Mouse (Mus musculus): ENCODE data around the gene Sorl1. TPM values are rescaled to one million over a fixed set of nuclear protein-coding genes. Genes with fewer than 3 reads are reported as not detected.
A peak's percentile ranks its signal among the peaks of the same experiment; 100 is the strongest.

Gene Sorl1
- total RNA-seq, 2 experiments from 2014 or later, result 137 to 158 TPM

- no peak for DNase-seq (ENCODE audit: low spot score in 2 of 2)
- intact Hi-C loops (cut with DNase I), result no loop called here
Measured at GRCm38 (mm10) chr9:41949476-41949875, 174.6 kb downstream of the Sorl1 start.

GRCm38 (mm10) chr9:41944964-41945363 is 179.1 kb downstream of the Sorl1 start:
- intact Hi-C loops (cut with DNase I), result no loop called here
- DNase-seq (ENCODE audit: low spot score in 2 of 2), result no peak

GRCm38 (mm10) chr9:41942970-41943635 is 181.0 kb downstream of the Sorl1 start:
- no peak for DNase-seq (ENCODE audit: low spot score in 2 of 2)
- intact Hi-C loops (cut with DNase I), result no loop called here

GRCm38 (mm10) chr9:41940311-41940853 is 183.7 kb downstream of the Sorl1 start:
- no peak for DNase-seq (ENCODE audit: low spot score in 2 of 2)
- intact Hi-C loops (cut with DNase I), result no loop called here

GRCm38 (mm10) chr9:41938449-41938848 is 185.6 kb downstream of the Sorl1 start:
- intact Hi-C loops (cut with DNase I), result no loop called here
- no peak for DNase-seq (ENCODE audit: low spot score in 2 of 2)

GRCm38 (mm10) chr9:41937967-41938348 is 186.1 kb downstream of the Sorl1 start:
- intact Hi-C loops (cut with DNase I), result no loop called here
- DNase-seq (ENCODE audit: low spot score in 2 of 2), result no peak

GRCm38 (mm10) chr9:41937341-41937966 is 186.6 kb downstream of the Sorl1 start:
- intact Hi-C loops (cut with DNase I), result no loop called here
- DNase-seq (ENCODE audit: low spot score in 2 of 2), result no peak

GRCm38 (mm10) chr9:41936598-41936997 is 187.5 kb downstream of the Sorl1 start:
- peak in 1 of 2 experiments; percentile 83 for DNase-seq (ENCODE audit: low spot score in 2 of 2)
- intact Hi-C loops (cut with DNase I), result no loop called here

GRCm38 (mm10) chr9:41935979-41936378 is 188.1 kb downstream of the Sorl1 start:
- intact Hi-C loops (cut with DNase I), result no loop called here
- no peak for DNase-seq (ENCODE audit: low spot score in 2 of 2)

GRCm38 (mm10) chr9:41935373-41935971 is 188.6 kb downstream of the Sorl1 start:
- DNase-seq (ENCODE audit: low spot score in 2 of 2), result peak; percentile 57 to 72
- intact Hi-C loops (cut with DNase I), result no loop called here

- DNase-seq (ENCODE audit: low spot score in 2 of 2), result no peak
- intact Hi-C loops (cut with DNase I), result no loop called here
Measured at GRCm38 (mm10) chr9:41934848-41935372, 189.2 kb downstream of the Sorl1 start.

- intact Hi-C loops (cut with DNase I), result no loop called here
Measured at GRCm38 (mm10) chr9:41929986-41930385, 194.1 kb downstream of the Sorl1 start.

GRCm38 (mm10) chr9:41925721-41926120 is 198.4 kb downstream of the Sorl1 start:
- intact Hi-C loops (cut with DNase I), result no loop called here
- DNase-seq (ENCODE audit: low spot score in 2 of 2), result no peak

More at GRCm38 (mm10) chr9:41929986-41930385, 194.1 kb downstream of the Sorl1 start:
- DNase-seq (ENCODE audit: low spot score in 2 of 2), result no peak

GRCm38 (mm10) chr9:41924140-41924539 is 200.0 kb downstream of the Sorl1 start:
- intact Hi-C loops (cut with DNase I), result no loop called here
- no peak for DNase-seq (ENCODE audit: low spot score in 2 of 2)

- DNase-seq (ENCODE audit: low spot score in 2 of 2), result no peak
- intact Hi-C loops (cut with DNase I), result no loop called here
Measured at GRCm38 (mm10) chr9:41922416-41922815, 201.7 kb downstream of the Sorl1 start.

GRCm38 (mm10) chr9:41918657-41919380 is 205.3 kb downstream of the Sorl1 start:
- peak in 1 of 2 experiments; percentile 13 for DNase-seq (ENCODE audit: low spot score in 2 of 2)
- intact Hi-C loops (cut with DNase I), result no loop called here

- DNase-seq (ENCODE audit: low spot score in 2 of 2), result no peak
- intact Hi-C loops (cut with DNase I), result no loop called here
Measured at GRCm38 (mm10) chr9:41918155-41918554, 205.9 kb downstream of the Sorl1 start.

GRCm38 (mm10) chr9:41915571-41915970 is 208.5 kb downstream of the Sorl1 start:
- DNase-seq (ENCODE audit: low spot score in 2 of 2), result no peak
- intact Hi-C loops (cut with DNase I), result no loop called here
